Mouse (Mus musculus) olfactory bulb, adult 2 months (tissue): ENCODE data around the gene Krtap5-4. TPM values are rescaled to one million over a fixed set of nuclear protein-coding genes. Genes with fewer than 3 reads are reported as not detected.
"Not testable (repeated sequence)": the region's sequence is repeated elsewhere in the genome, so short reads cannot be mapped to it uniquely, and the experiment has no call there.

Source experiments
- H3K27ac ChIP-seq: fragments of 200-500 bp; 2 replicates; pipeline ENCODE4 v1.5.1; 2012; ENCODE audit warnings: low read depth, low read length; ENCODE audit not compliant: insufficient read depth
- H3K4me1 ChIP-seq: fragments of 200-500 bp; 2 replicates; pipeline ENCODE4 v1.6.1; 2012; ENCODE audit warnings: low read length; ENCODE audit not compliant: control insufficient read depth, insufficient read depth
- H3K4me3 ChIP-seq: fragments of 200-500 bp; 2 replicates; pipeline ENCODE4 v1.5.1; 2012; ENCODE audit warnings: mild to moderate bottlenecking, low read depth, low read length, moderate library complexity; ENCODE audit not compliant: insufficient read depth
- CTCF ChIP-seq: fragments of 200-500 bp; IDR thresholded peaks from 2 replicates; pipeline ENCODE4 v1.5.1; 2012; ENCODE audit warnings: low read depth, mild to moderate bottlenecking, low read length, moderate library complexity; ENCODE audit not compliant: insufficient read depth
- POLR2A ChIP-seq: fragments of 200-500 bp; IDR thresholded peaks from 2 replicates; pipeline ENCODE4 v1.6.1; 2012; ENCODE audit warnings: mild to moderate bottlenecking, low read depth, low read length, moderate library complexity; ENCODE audit not compliant: insufficient read depth
- WGBS: fragments of 180-500 bp; shearing (Covaris S2); methylation state at CpG from one replicate; pipeline ENCODE4 v1.1.7; 2018; 5-methylcytosine and 5-hydroxymethylcytosine counted together
- polyA plus RNA-seq: library from polyadenylated mRNA; stranded (reverse); fragments of >200 nt; gene quantifications from 2 replicates; pipeline ENCODE4 v1.2.4, GENCODE M21; 2012; ENCODE audit warnings: low replicate concordance; ENCODE audit not compliant: missing spikeins, insufficient read depth, insufficient read length

Krtap5-4 gene
- not detected in 2 replicates for polyA plus RNA-seq

- WGBS, result 63% methylated on average over 3 of the region's 3 CpGs
- TF ChIP-seq CTCF, result no peak
- no peak for TF ChIP-seq POLR2A
- no peak within 1 kb of the TSS for H3K27ac ChIP-seq
- no peaks in the 10 kb centered on the region for H3K4me1 ChIP-seq
- H3K4me3 ChIP-seq, result no peak within 1 kb of the TSS
Measured at GRCm38 (mm10) chr7:142303249-142303648, at the start of gene Krtap5-4. TSS of gene Krtap5-4 (plus strand) at chr7:142303549.

- H3K27ac ChIP-seq, result no peak overlapping the region
Measured at GRCm38 (mm10) chr7:142255517-142255916, 47.8 kb upstream of the Krtap5-4 start.

GRCm38 (mm10) chr7:142258254-142258653 is 45.1 kb upstream of the Krtap5-4 start, which contains the start of gene Gm2431:
TSS of gene Gm2431 (minus strand) at chr7:142258354.
- H3K4me1 ChIP-seq, H3K4me3 ChIP-seq, H3K27ac ChIP-seq: not testable (repeated sequence)
- 69% methylated on average over 1 of the region's 1 CpGs for WGBS

More at GRCm38 (mm10) chr7:142255517-142255916, 47.8 kb upstream of the Krtap5-4 start:
- 2% methylated on average over 2 of the region's 2 CpGs for WGBS
- no peaks in the 10 kb centered on the region for H3K4me1 ChIP-seq
- TF ChIP-seq CTCF (peak; percentile 34; the same call in 1 of the 2 replicates), POLR2A (no peak)
- no peak overlapping the region for H3K4me3 ChIP-seq

- H3K27ac ChIP-seq, H3K4me3 ChIP-seq, H3K4me1 ChIP-seq: not testable (repeated sequence)
Measured at GRCm38 (mm10) chr7:142274263-142274662, 29.1 kb upstream of the Krtap5-4 start, which contains the start of gene Gm4559. TSS of gene Gm4559 (minus strand) at chr7:142274363.

GRCm38 (mm10) chr7:142278183-142278582 is 25.2 kb upstream of the Krtap5-4 start:
- peak; percentile 24; the same call in 1 of the 2 replicates for TF ChIP-seq CTCF
- WGBS, result 0% methylated on average over 3 of the region's 3 CpGs
- H3K4me3 ChIP-seq, H3K27ac ChIP-seq, H3K4me1 ChIP-seq: not testable (repeated sequence)

- H3K27ac ChIP-seq, H3K4me3 ChIP-seq, H3K4me1 ChIP-seq: not testable (repeated sequence)
- 78% methylated on average over 1 of the region's 1 CpGs for WGBS
Measured at GRCm38 (mm10) chr7:142279291-142279690, 24.1 kb upstream of the Krtap5-4 start.

GRCm38 (mm10) chr7:142282847-142283246 is 20.5 kb upstream of the Krtap5-4 start:
- not testable (repeated sequence) for H3K27ac ChIP-seq
- WGBS, result 75% methylated on average over 2 of the region's 2 CpGs

GRCm38 (mm10) chr7:142284023-142284591 is 19.2 kb upstream of the Krtap5-4 start:
- Histone ChIP-seq H3K27ac (peak overlapping the region; percentile 51), H3K4me1 (peaks cover 7% of the 10 kb centered on the region; the same call in 1 of the 2 replicates), H3K4me3 (peak overlapping the region; percentile 65)
- WGBS, result under 1% methylated on average over 38 of the region's 38 CpGs
- TF ChIP-seq CTCF (peak; percentile 7; the same call in 1 of the 2 replicates), POLR2A (no peak)

More at GRCm38 (mm10) chr7:142282847-142283246, 20.5 kb upstream of the Krtap5-4 start:
- not testable (repeated sequence) for H3K4me1 ChIP-seq, H3K4me3 ChIP-seq

GRCm38 (mm10) chr7:142284615-142285080 is 18.7 kb upstream of the Krtap5-4 start:
- peak overlapping the region; percentile 51 for H3K27ac ChIP-seq
- peak overlapping the region; percentile 65 for H3K4me3 ChIP-seq
- peaks cover 7% of the 10 kb centered on the region; the same call in 1 of the 2 replicates for H3K4me1 ChIP-seq
- WGBS, result under 1% methylated on average over 19 of the region's 19 CpGs
- TF ChIP-seq CTCF (peak; percentile 54; the same call in 1 of the 2 replicates), POLR2A (no peak)
